Mouse (Mus musculus): ENCODE data around the gene Nudt8. TPM values are rescaled to one million over a fixed set of nuclear protein-coding genes. Genes with fewer than 3 reads are reported as not detected.
"Not testable (repeated sequence)": the region's sequence is repeated elsewhere in the genome, so short reads cannot be mapped to it uniquely, and the experiment has no call there.

Nudt8 gene
- polyA plus RNA-seq, 1 experiment from 2014 or later, result 30.5 TPM

GRCm38 (mm10) chr19:4046866-4047254 lies 46.5 kb downstream of the Nudt8 start:
- WGBS, result 56% methylated on average over 8 of the region's 8 CpGs
- no peaks in the 10 kb centered on the region for H3K27me3 ChIP-seq (ENCODE audit: control insufficient read depth, insufficient read depth, low read length)
- no peaks in the 10 kb centered on the region for H3K4me1 ChIP-seq (ENCODE audit: control insufficient read depth, insufficient read depth, low read length)
- no peak overlapping the region for H3K9ac ChIP-seq (ENCODE audit: low read length)
- H3K36me3 ChIP-seq (ENCODE audit: control insufficient read depth, insufficient read depth, low read length), result no peaks in the 10 kb centered on the region
- no peak overlapping the region for H3K4me3 ChIP-seq (replicated peaks; ENCODE audit: low read length)
- peak; percentile 69 for ATAC-seq (ENCODE audit: insufficient read depth, low FRiP score)
- H3K4me2 ChIP-seq (ENCODE audit: low read depth, low read length), result peak overlapping the region; percentile 27; the same call in 1 of the 2 replicates
- peak overlapping the region; percentile 92 for H3K27ac ChIP-seq (ENCODE audit: low read length)
- no peaks in the 10 kb centered on the region for H3K9me3 ChIP-seq (replicated peaks; ENCODE audit: control insufficient read depth, low read length)

- Histone ChIP-seq H3K4me1 (ENCODE audit: control insufficient read depth, insufficient read depth, low read length) (no peaks in the 10 kb centered on the region), H3K9ac (ENCODE audit: low read length) (no peak overlapping the region), H3K4me2 (ENCODE audit: low read depth, low read length) (no peak overlapping the region), H3K9me3 (replicated peaks; ENCODE audit: control insufficient read depth, low read length) (no peaks in the 10 kb centered on the region), H3K27me3 (ENCODE audit: control insufficient read depth, insufficient read depth, low read length) (no peaks in the 10 kb centered on the region), H3K27ac (ENCODE audit: low read length) (no peak overlapping the region), H3K36me3 (ENCODE audit: control insufficient read depth, insufficient read depth, low read length) (no peaks in the 10 kb centered on the region), H3K4me3 (replicated peaks; ENCODE audit: low read length) (no peak overlapping the region)
- no peak for ATAC-seq (ENCODE audit: insufficient read depth, low FRiP score)
- 21% methylated on average over 4 of the region's 4 CpGs for WGBS
These were observed 47.5 kb downstream of the Nudt8 start for GRCm38 (mm10) chr19:4047859-4048258.

GRCm38 (mm10) chr19:4049069-4049468 lies 48.7 kb downstream of the Nudt8 start:
- ATAC-seq (ENCODE audit: insufficient read depth, low FRiP score); H3K27me3 ChIP-seq (ENCODE audit: control insufficient read depth, insufficient read depth, low read length); H3K4me1 ChIP-seq (ENCODE audit: control insufficient read depth, insufficient read depth, low read length); H3K4me3 ChIP-seq (replicated peaks; ENCODE audit: low read length); H3K4me2 ChIP-seq (ENCODE audit: low read depth, low read length); H3K9me3 ChIP-seq (replicated peaks; ENCODE audit: control insufficient read depth, low read length); H3K9ac ChIP-seq (ENCODE audit: low read length); H3K36me3 ChIP-seq (ENCODE audit: control insufficient read depth, insufficient read depth, low read length); H3K27ac ChIP-seq (ENCODE audit: low read length): not testable (repeated sequence)
- WGBS, result 81% methylated on average over 5 of the region's 5 CpGs

GRCm38 (mm10) chr19:4051016-4051415 lies 50.6 kb downstream of the Nudt8 start:
- ATAC-seq (ENCODE audit: insufficient read depth, low FRiP score), result no peak
- H3K4me1 ChIP-seq (ENCODE audit: control insufficient read depth, insufficient read depth, low read length), result 0 out of 2 replicates have a peak, but pooled peaks cover 4% of the 10 kb centered on the region
- WGBS, result 92% methylated on average over 5 of the region's 5 CpGs
- no peak overlapping the region for H3K27ac ChIP-seq (ENCODE audit: low read length)
- no peaks in the 10 kb centered on the region for H3K9me3 ChIP-seq (replicated peaks; ENCODE audit: control insufficient read depth, low read length)
- H3K36me3 ChIP-seq (ENCODE audit: control insufficient read depth, insufficient read depth, low read length), result no peaks in the 10 kb centered on the region
- H3K4me2 ChIP-seq (ENCODE audit: low read depth, low read length), result no peak overlapping the region
- H3K4me3 ChIP-seq (replicated peaks; ENCODE audit: low read length), result no peak overlapping the region
- no peaks in the 10 kb centered on the region for H3K27me3 ChIP-seq (ENCODE audit: control insufficient read depth, insufficient read depth, low read length)
- H3K9ac ChIP-seq (ENCODE audit: low read length), result no peak overlapping the region

Other genes starting within 250 kb of the Nudt8 start
- 22.2 and 22.6 TPM in 2 replicates for gene Kmt5b, start 233.2 kb upstream of the Nudt8 start, polyA plus RNA-seq (2015; fragmentation: Nextera tagmentation; extraction: Ambion mirVana)
- gene Chka, start 148.8 kb upstream of the Nudt8 start, polyA plus RNA-seq (2015; fragmentation: Nextera tagmentation; extraction: Ambion mirVana), result 42.2 and 44.4 TPM in 2 replicates
- 43.1 and 46.6 TPM in 2 replicates for gene Tcirg1, start 93.4 kb upstream of the Nudt8 start, polyA plus RNA-seq (2015; fragmentation: Nextera tagmentation; extraction: Ambion mirVana)
- gene Ndufs8, start 87.8 kb upstream of the Nudt8 start, polyA plus RNA-seq (2015; fragmentation: Nextera tagmentation; extraction: Ambion mirVana), result 271 and 298 TPM in 2 replicates
- gene Aldh3b1, start 70.8 kb upstream of the Nudt8 start, polyA plus RNA-seq (2015; fragmentation: Nextera tagmentation; extraction: Ambion mirVana), result 3.5 and 4.9 TPM in 2 replicates
- 25.6 and 29.9 TPM in 2 replicates for gene Unc93b1, start 65.4 kb upstream of the Nudt8 start, polyA plus RNA-seq (2015; fragmentation: Nextera tagmentation; extraction: Ambion mirVana)
- gene Aldh3b3, start 41.9 kb upstream of the Nudt8 start, polyA plus RNA-seq (2015; fragmentation: Nextera tagmentation; extraction: Ambion mirVana), result 0.39 and 0.92 TPM in 2 replicates
- 44.0 and 68.7 TPM in 2 replicates for gene Aldh3b2, start 28.3 kb upstream of the Nudt8 start, polyA plus RNA-seq (2015; fragmentation: Nextera tagmentation; extraction: Ambion mirVana)
- 7.8 and 10.2 TPM in 2 replicates for gene Acy3, start 14.0 kb upstream of the Nudt8 start, polyA plus RNA-seq (2015; fragmentation: Nextera tagmentation; extraction: Ambion mirVana)
- 0.17 TPM in 1 of 2 replicates, not detected in the other for gene Tbx10, start 7.8 kb upstream of the Nudt8 start, polyA plus RNA-seq (2015; fragmentation: Nextera tagmentation; extraction: Ambion mirVana)
- 2.8 and 3.4 TPM in 2 replicates for gene Gm49405, start within 50 bp of the Nudt8 start, polyA plus RNA-seq (2015; fragmentation: Nextera tagmentation; extraction: Ambion mirVana)
- gene Doc2g, start 2.7 kb downstream of the Nudt8 start, polyA plus RNA-seq (2015; fragmentation: Nextera tagmentation; extraction: Ambion mirVana), result 3.8 and 4.8 TPM in 2 replicates
- gene Ndufv1, start 12.2 kb downstream of the Nudt8 start, polyA plus RNA-seq (2015; fragmentation: Nextera tagmentation; extraction: Ambion mirVana), result 222 and 223 TPM in 2 replicates
- 793 and 833 TPM in 2 replicates for gene Gstp1, start 37.4 kb downstream of the Nudt8 start, polyA plus RNA-seq (2015; fragmentation: Nextera tagmentation; extraction: Ambion mirVana)
- gene Gstp2, start 45.4 kb downstream of the Nudt8 start, polyA plus RNA-seq (2015; fragmentation: Nextera tagmentation; extraction: Ambion mirVana), result 24.2 and 28.7 TPM in 2 replicates
- 5.3 and 6.1 TPM in 2 replicates for gene Gstp3, start 59.0 kb downstream of the Nudt8 start, polyA plus RNA-seq (2015; fragmentation: Nextera tagmentation; extraction: Ambion mirVana)
- gene Cabp2, start 81.0 kb downstream of the Nudt8 start, polyA plus RNA-seq (2015; fragmentation: Nextera tagmentation; extraction: Ambion mirVana), result 2.9 and 4.2 TPM in 2 replicates
- gene Cdk2ap2, start 96.6 kb downstream of the Nudt8 start, polyA plus RNA-seq (2015; fragmentation: Nextera tagmentation; extraction: Ambion mirVana), result 115 and 128 TPM in 2 replicates
- gene Pitpnm1, start 99.4 kb downstream of the Nudt8 start, polyA plus RNA-seq (2015; fragmentation: Nextera tagmentation; extraction: Ambion mirVana), result 13.8 and 14.9 TPM in 2 replicates
- 86.9 and 90.8 TPM in 2 replicates for gene Aip, start 125.3 kb downstream of the Nudt8 start, polyA plus RNA-seq (2015; fragmentation: Nextera tagmentation; extraction: Ambion mirVana)
- not detected in 2 replicates for gene Gpr152, start 139.2 kb downstream of the Nudt8 start, polyA plus RNA-seq (2015; fragmentation: Nextera tagmentation; extraction: Ambion mirVana)
- gene Cabp4, start 143.5 kb downstream of the Nudt8 start, polyA plus RNA-seq (2015; fragmentation: Nextera tagmentation; extraction: Ambion mirVana), result 0.12 TPM in 1 of 2 replicates, not detected in the other
- gene Coro1b, start 148.0 kb downstream of the Nudt8 start, polyA plus RNA-seq (2015; fragmentation: Nextera tagmentation; extraction: Ambion mirVana), result 176 and 182 TPM in 2 replicates
- gene Ptprcap, start 153.0 kb downstream of the Nudt8 start, polyA plus RNA-seq (2015; fragmentation: Nextera tagmentation; extraction: Ambion mirVana), result 5.8 and 6.2 TPM in 2 replicates
- gene Rps6kb2, start 162.8 kb downstream of the Nudt8 start, polyA plus RNA-seq (2015; fragmentation: Nextera tagmentation; extraction: Ambion mirVana), result 50.2 and 60.4 TPM in 2 replicates
- 1.8 and 3.1 TPM in 2 replicates for gene Carns1, start 174.9 kb downstream of the Nudt8 start, polyA plus RNA-seq (2015; fragmentation: Nextera tagmentation; extraction: Ambion mirVana)
- 3.6 and 3.8 TPM in 2 replicates for gene Tbc1d10c, start 190.7 kb downstream of the Nudt8 start, polyA plus RNA-seq (2015; fragmentation: Nextera tagmentation; extraction: Ambion mirVana)
- 727 and 779 TPM in 2 replicates for gene Ppp1ca, start 191.5 kb downstream of the Nudt8 start, polyA plus RNA-seq (2015; fragmentation: Nextera tagmentation; extraction: Ambion mirVana)
- gene Rad9a, start 201.1 kb downstream of the Nudt8 start, polyA plus RNA-seq (2015; fragmentation: Nextera tagmentation; extraction: Ambion mirVana), result 26.2 and 26.7 TPM in 2 replicates
- gene Clcf1, start 213.7 kb downstream of the Nudt8 start, polyA plus RNA-seq (2015; fragmentation: Nextera tagmentation; extraction: Ambion mirVana), result 5.3 and 6.3 TPM in 2 replicates
- not detected in 2 replicates for gene AC109138.7, start 213.8 kb downstream of the Nudt8 start, polyA plus RNA-seq (2015; fragmentation: Nextera tagmentation; extraction: Ambion mirVana)
- 36.3 and 38.0 TPM in 2 replicates for gene Pold4, start 231.3 kb downstream of the Nudt8 start, polyA plus RNA-seq (2015; fragmentation: Nextera tagmentation; extraction: Ambion mirVana)